Comparison of ENCODE assay signal across 8 mouse cellular contexts in the genomic region with DNA sequence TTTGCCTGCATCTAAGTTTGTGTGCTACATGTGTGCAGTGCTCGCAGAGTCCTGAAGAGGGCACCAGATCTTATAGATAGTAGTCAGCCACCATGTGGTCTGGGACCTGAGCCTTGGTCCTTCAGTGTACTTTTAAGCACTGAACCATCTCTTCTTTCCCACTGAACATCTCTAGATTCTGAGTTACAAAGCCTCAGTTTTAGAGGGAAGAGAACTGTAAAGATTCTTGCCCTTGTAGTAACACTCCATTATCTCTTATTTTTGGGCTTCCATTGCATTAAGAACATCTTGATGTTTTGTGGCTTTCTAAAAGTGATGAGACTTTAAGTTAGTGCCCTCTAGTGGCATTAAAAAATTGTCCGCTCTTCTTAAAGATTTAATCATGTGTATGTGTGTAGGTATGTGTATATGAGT. TPM values are rescaled to one million over a fixed set of nuclear protein-coding genes. Genes with fewer than 3 reads are reported as not detected.
DNase-seq lines count a peak whose midpoint lies in the region; ATAC-seq and TF ChIP-seq lines count a peak whose summit lies in the region.

No protein-coding gene starts in this region.

- no peak overlapping the region for H3K4me3 ChIP-seq in hindbrain, embryonic 14.5 days (replicated peaks; ENCODE audit: low read length)
- H3K4me3 ChIP-seq in hindbrain, embryonic 10.5 days, result no peak overlapping the region
- no peak overlapping the region for H3K4me3 ChIP-seq in embryonic facial prominence, embryonic 14.5 days (ENCODE audit: low read depth, low read length)
- H3K4me3 ChIP-seq in stomach, postnatal 0 days (ENCODE audit: low read depth, low read length), result no peak overlapping the region
- no peak overlapping the region for H3K4me3 ChIP-seq in forebrain, embryonic 13.5 days

- H3K27me3 ChIP-seq in hindbrain, embryonic 14.5 days (ENCODE audit: control insufficient read depth, insufficient read depth, low read length), result no peaks in the 10 kb centered on the region
- no peaks in the 10 kb centered on the region for H3K27me3 ChIP-seq in hindbrain, embryonic 10.5 days (ENCODE audit: insufficient read depth, poor library complexity, severe bottlenecking)
- no peaks in the 10 kb centered on the region for H3K27me3 ChIP-seq in embryonic facial prominence, embryonic 14.5 days (replicated peaks; ENCODE audit: control insufficient read depth, insufficient read depth, low read length)
- H3K27me3 ChIP-seq in stomach, postnatal 0 days (ENCODE audit: control insufficient read depth, insufficient read depth, low read length), result no peaks in the 10 kb centered on the region
- H3K27me3 ChIP-seq in forebrain, embryonic 13.5 days, result no peaks in the 10 kb centered on the region

- ATAC-seq in hindbrain, embryonic 14.5 days (ENCODE audit: low FRiP score), result no peak
- no peak for ATAC-seq in embryonic facial prominence, embryonic 14.5 days (ENCODE audit: low read depth)
- no peak for ATAC-seq in stomach, postnatal 0 days (ENCODE audit: low FRiP score, low TSS enrichment)
- no peak for ATAC-seq in forebrain, embryonic 13.5 days

- H3K9me3 ChIP-seq in hindbrain, embryonic 14.5 days (ENCODE audit: control insufficient read depth, low read length), result no peaks in the 10 kb centered on the region
- H3K9me3 ChIP-seq in hindbrain, embryonic 10.5 days, result peaks cover 2% of the 10 kb centered on the region; the same call in 1 of the 2 replicates
- peaks cover 3% of the 10 kb centered on the region; the same call in 1 of the 2 replicates for H3K9me3 ChIP-seq in embryonic facial prominence, embryonic 14.5 days (ENCODE audit: control insufficient read depth, low read length)
- H3K9me3 ChIP-seq in stomach, postnatal 0 days (ENCODE audit: control insufficient read depth, low read length), result no peaks in the 10 kb centered on the region
- H3K9me3 ChIP-seq in forebrain, embryonic 13.5 days (replicated peaks), result peaks cover 4% of the 10 kb centered on the region; the same call in 1 of the 2 replicates

- no peak overlapping the region for H3K27ac ChIP-seq in hindbrain, embryonic 14.5 days
- H3K27ac ChIP-seq in hindbrain, embryonic 10.5 days, result no peak overlapping the region
- H3K27ac ChIP-seq in embryonic facial prominence, embryonic 14.5 days (replicated peaks; ENCODE audit: low read depth, low read length), result no peak overlapping the region
- H3K27ac ChIP-seq in stomach, postnatal 0 days (replicated peaks), result no peak overlapping the region
- H3K27ac ChIP-seq in forebrain, embryonic 13.5 days, result no peak overlapping the region

- no peak for TF ChIP-seq EP300 in stomach, postnatal 0 days (optimal IDR thresholded peaks at IDR 0.05)

- no peaks in the 10 kb centered on the region for H3K4me1 ChIP-seq in hindbrain, embryonic 14.5 days (replicated peaks; ENCODE audit: control insufficient read depth, insufficient read depth, low read length)
- H3K4me1 ChIP-seq in hindbrain, embryonic 10.5 days (replicated peaks), result no peaks in the 10 kb centered on the region
- H3K4me1 ChIP-seq in embryonic facial prominence, embryonic 14.5 days (ENCODE audit: control insufficient read depth, insufficient read depth, low read length), result no peaks in the 10 kb centered on the region
- H3K4me1 ChIP-seq in stomach, postnatal 0 days (replicated peaks; ENCODE audit: control insufficient read depth, insufficient read depth), result no peaks in the 10 kb centered on the region
- no peaks in the 10 kb centered on the region for H3K4me1 ChIP-seq in forebrain, embryonic 13.5 days

- no peak overlapping the region for H3K9ac ChIP-seq in hindbrain, embryonic 14.5 days
- H3K9ac ChIP-seq in embryonic facial prominence, embryonic 14.5 days (ENCODE audit: low read depth, low read length), result no peak overlapping the region
- no peak overlapping the region for H3K9ac ChIP-seq in stomach, postnatal 0 days (ENCODE audit: low read length)
- H3K9ac ChIP-seq in forebrain, embryonic 13.5 days, result no peak overlapping the region

- DNase-seq in hindbrain, embryonic 14.5 days (ENCODE audit: low spot score), result peak; percentile 68
- no peak for DNase-seq in hindbrain, embryonic 10.5 days (ENCODE audit: low spot score)
- peak; percentile 55 for DNase-seq in testis, postnatal 10 days (ENCODE audit: low spot score)
- DNase-seq in testis, postnatal 14 days (ENCODE audit: low spot score), result no peak
- peak; percentile 74 for DNase-seq in embryonic facial prominence, embryonic 14.5 days (ENCODE audit: low spot score)
- no peak for DNase-seq in stomach, postnatal 0 days (ENCODE audit: low spot score)
- DNase-seq in right cerebral cortex, adult 2 months (ENCODE audit: low spot score in 2 of 2), result no peak

- H3K36me3 ChIP-seq in hindbrain, embryonic 14.5 days (replicated peaks; ENCODE audit: control insufficient read depth, insufficient read depth), result peaks cover 60% of the 10 kb centered on the region
- peaks cover 54% of the 10 kb centered on the region for H3K36me3 ChIP-seq in hindbrain, embryonic 10.5 days
- H3K36me3 ChIP-seq in embryonic facial prominence, embryonic 14.5 days (ENCODE audit: control insufficient read depth, insufficient read depth, low read length), result peaks cover 78% of the 10 kb centered on the region
- H3K36me3 ChIP-seq in stomach, postnatal 0 days (ENCODE audit: control insufficient read depth, insufficient read depth, low read length), result peaks cover 17% of the 10 kb centered on the region; the same call in 1 of the 2 replicates
- peaks cover 66% of the 10 kb centered on the region for H3K36me3 ChIP-seq in forebrain, embryonic 13.5 days (ENCODE audit: poor library complexity, severe bottlenecking)

- TF ChIP-seq CTCF in stomach, postnatal 0 days (IDR thresholded peaks at IDR 0.05; ENCODE audit: low read depth), result peak; percentile 59

- H3K4me2 ChIP-seq in hindbrain, embryonic 14.5 days (replicated peaks), result no peak overlapping the region
- no peak overlapping the region for H3K4me2 ChIP-seq in embryonic facial prominence, embryonic 14.5 days (ENCODE audit: low read depth, low read length)
- no peak overlapping the region for H3K4me2 ChIP-seq in stomach, postnatal 0 days (replicated peaks; ENCODE audit: low read depth)
- no peak overlapping the region for H3K4me2 ChIP-seq in forebrain, embryonic 13.5 days

- 92% methylated on average over 2 of the region's 2 CpGs for WGBS in hindbrain, embryonic 14.5 days
- 90% methylated on average over 2 of the region's 2 CpGs for WGBS in hindbrain, embryonic 10.5 days
- WGBS in embryonic facial prominence, embryonic 14.5 days, result 84% methylated on average over 2 of the region's 2 CpGs
- WGBS in stomach, postnatal 0 days, result 90% methylated on average over 2 of the region's 2 CpGs
- WGBS in forebrain, embryonic 13.5 days, result 84% methylated on average over 2 of the region's 2 CpGs

RNA-seq across cellular contexts. Expression of gene Shoc2, which starts 18.8 kb away (rescaled TPM):
- 75.3 and 83.0 TPM in 2 replicates for polyA plus RNA-seq in hindbrain, embryonic 14.5 days (2014; fragmentation: Nextera tagmentation; extraction: Ambion mirVana)
- polyA plus RNA-seq in hindbrain, embryonic 10.5 days (2016; fragmentation: Nextera tagmentation; extraction: Ambion mirVana), result 56.3 and 57.8 TPM in 2 replicates
- polyA plus RNA-seq in embryonic facial prominence, embryonic 14.5 days (2014; fragmentation: Nextera tagmentation; extraction: Ambion mirVana), result 48.1 and 50.5 TPM in 2 replicates
- 31.7 and 33.9 TPM in 2 replicates for polyA plus RNA-seq in stomach, postnatal 0 days (2015; fragmentation: Nextera tagmentation; extraction: Ambion mirVana)
- polyA plus RNA-seq in forebrain, embryonic 13.5 days (2015; fragmentation: Nextera tagmentation; extraction: Ambion mirVana), result 55.7 and 59.6 TPM in 2 replicates

RNA-seq across cellular contexts. Expression of gene Bbip1, which starts 19.1 kb away (rescaled TPM):
- 149 and 155 TPM in 2 replicates for polyA plus RNA-seq in hindbrain, embryonic 14.5 days (2014; fragmentation: Nextera tagmentation; extraction: Ambion mirVana)
- 112 and 124 TPM in 2 replicates for polyA plus RNA-seq in hindbrain, embryonic 10.5 days (2016; fragmentation: Nextera tagmentation; extraction: Ambion mirVana)
- 90.6 and 93.6 TPM in 2 replicates for polyA plus RNA-seq in embryonic facial prominence, embryonic 14.5 days (2014; fragmentation: Nextera tagmentation; extraction: Ambion mirVana)
- 48.7 and 52.8 TPM in 2 replicates for polyA plus RNA-seq in stomach, postnatal 0 days (2015; fragmentation: Nextera tagmentation; extraction: Ambion mirVana)
- 146 and 153 TPM in 2 replicates for polyA plus RNA-seq in forebrain, embryonic 13.5 days (2015; fragmentation: Nextera tagmentation; extraction: Ambion mirVana)

RNA-seq across cellular contexts. Expression of gene Pdcd4, which starts 33.3 kb away (rescaled TPM):
- 51.8 and 58.0 TPM in 2 replicates for polyA plus RNA-seq in hindbrain, embryonic 14.5 days (2014; fragmentation: Nextera tagmentation; extraction: Ambion mirVana)
- 49.8 and 49.9 TPM in 2 replicates for polyA plus RNA-seq in hindbrain, embryonic 10.5 days (2016; fragmentation: Nextera tagmentation; extraction: Ambion mirVana)
- polyA plus RNA-seq in embryonic facial prominence, embryonic 14.5 days (2014; fragmentation: Nextera tagmentation; extraction: Ambion mirVana), result 80.5 and 87.2 TPM in 2 replicates
- 204 and 217 TPM in 2 replicates for polyA plus RNA-seq in stomach, postnatal 0 days (2015; fragmentation: Nextera tagmentation; extraction: Ambion mirVana)
- 110 and 115 TPM in 2 replicates for polyA plus RNA-seq in forebrain, embryonic 13.5 days (2015; fragmentation: Nextera tagmentation; extraction: Ambion mirVana)

Comparison
In these comparisons a context has a peak if more than half of its experiments do, and no peak if none do; other contexts are left out.
1. DNase-seq: peak in hindbrain, embryonic 14.5 days (single experiment), testis, postnatal 10 days (single experiment) and embryonic facial prominence, embryonic 14.5 days (single experiment); none in hindbrain, embryonic 10.5 days (single experiment), testis, postnatal 14 days (single experiment), stomach, postnatal 0 days (single experiment) and right cerebral cortex, adult 2 months (0 of 2).